Mouse (Mus musculus) MEL-GATA-1-ER (cell line): ENCODE results near the gene Cbfa2t2.

Experiments
- DNase-seq: peaks from one replicate; pipeline ENCODE4 v3.0.0-alpha.2; 2012; ENCODE audit warnings: low read depth; ENCODE audit errors: extremely low read depth

Gene Cbfa2t2

GRCm38 (mm10) chr2:154425522-154425921 is 10.8 kb upstream of the Cbfa2t2 start:
- no peak for DNase-seq

GRCm38 (mm10) chr2:154426188-154426904 is 9.9 kb upstream of the Cbfa2t2 start:
- DNase-seq: no peak

- no peak for DNase-seq
Measured at GRCm38 (mm10) chr2:154426905-154427852, 9.1 kb upstream of the Cbfa2t2 start.

- DNase-seq: no peak
Measured at GRCm38 (mm10) chr2:154427853-154428360, 8.4 kb upstream of the Cbfa2t2 start.

- DNase-seq: no peak
Measured at GRCm38 (mm10) chr2:154430566-154430965, 5.7 kb upstream of the Cbfa2t2 start.

- DNase-seq: no peak
Measured at GRCm38 (mm10) chr2:154432696-154433095, 3.6 kb upstream of the Cbfa2t2 start.

GRCm38 (mm10) chr2:154433391-154433790 is 2.9 kb upstream of the Cbfa2t2 start:
- DNase-seq: no peak

GRCm38 (mm10) chr2:154434690-154435089 is 1.6 kb upstream of the Cbfa2t2 start:
- DNase-seq: no peak

- DNase-seq: peak; percentile 85
Measured at GRCm38 (mm10) chr2:154436076-154436457, 214 bp upstream of the Cbfa2t2 start.

GRCm38 (mm10) chr2:154437191-154437527 is 878 bp downstream of the Cbfa2t2 start:
- no peak for DNase-seq

- no peak for DNase-seq
Measured at GRCm38 (mm10) chr2:154440453-154440852, 4.2 kb downstream of the Cbfa2t2 start.

- no peak for DNase-seq
Measured at GRCm38 (mm10) chr2:154447821-154448220, 11.5 kb downstream of the Cbfa2t2 start.

GRCm38 (mm10) chr2:154448633-154449032 is 12.4 kb downstream of the Cbfa2t2 start:
- no peak for DNase-seq

- no peak for DNase-seq
Measured at GRCm38 (mm10) chr2:154452951-154453350, 16.7 kb downstream of the Cbfa2t2 start.

- DNase-seq: no peak
Measured at GRCm38 (mm10) chr2:154454099-154454498, 17.8 kb downstream of the Cbfa2t2 start.

GRCm38 (mm10) chr2:154454605-154455004 is 18.3 kb downstream of the Cbfa2t2 start:
- no peak for DNase-seq

- no peak for DNase-seq
Measured at GRCm38 (mm10) chr2:154455776-154456175, 19.5 kb downstream of the Cbfa2t2 start.

GRCm38 (mm10) chr2:154456621-154457020 is 20.3 kb downstream of the Cbfa2t2 start:
- no peak for DNase-seq

GRCm38 (mm10) chr2:154459262-154459661 is 23.0 kb downstream of the Cbfa2t2 start:
- DNase-seq: no peak

- DNase-seq: no peak
Measured at GRCm38 (mm10) chr2:154459851-154460250, 23.6 kb downstream of the Cbfa2t2 start.

- DNase-seq: peak; percentile 91
Measured at GRCm38 (mm10) chr2:154463621-154464198, 27.4 kb downstream of the Cbfa2t2 start.

- no peak for DNase-seq
Measured at GRCm38 (mm10) chr2:154465914-154466335, 29.6 kb downstream of the Cbfa2t2 start.
